Mouse (Mus musculus) testis, adult 2 months (tissue): Measurements from ENCODE around the gene Phf21a.

ENCODE experiments used
- CTCF ChIP-seq: fragments of 200-500 bp; IDR thresholded peaks from 2 replicates; pipeline ENCODE4 v1.5.1; 2012; ENCODE audit warnings: low read depth, mild to moderate bottlenecking, inconsistent platforms, low read length, moderate library complexity; ENCODE audit not compliant: control insufficient read depth, insufficient read depth, insufficient replicate concordance
- POLR2A ChIP-seq: fragments of 200-500 bp; IDR thresholded peaks from 2 replicates; pipeline ENCODE4 v1.6.1; 2012; ENCODE audit warnings: low read depth, mild to moderate bottlenecking, inconsistent platforms, low read length, moderate library complexity; ENCODE audit not compliant: control insufficient read depth

GRCm38 (mm10) chr2:92367383-92368029 is 274.6 kb downstream of the Phf21a start:
- TF ChIP-seq CTCF, result no peak
- no peak for TF ChIP-seq POLR2A
